Mouse (Mus musculus): ENCODE results near the gene Snrnp40.

- TF ChIP-seq POLR2A (IDR thresholded peaks at IDR 0.05; ENCODE audit: low read depth, low read length) (no peak), CTCF (conservative IDR thresholded peaks at IDR 0.05; ENCODE audit: insufficient read depth, insufficient read length, low read depth, low read length) (no peak)
Measured at GRCm38 (mm10) chr4:130352588-130352987, 7.3 kb upstream of the Snrnp40 start.

All from kidney, adult 2 months (tissue).